Mouse (Mus musculus) erythroblast, embryonic 14.5 days (primary cell): Measurements from ENCODE around the gene Cop1. TPM values are rescaled to one million over a fixed set of nuclear protein-coding genes. Genes with fewer than 3 reads are reported as not detected.
"Not testable (repeated sequence)": the region's sequence is repeated elsewhere in the genome, so short reads cannot be mapped to it uniquely, and the experiment has no call there.

ENCODE experiments used
- H3K27me3 ChIP-seq: 2 replicates; pipeline ENCODE4 v1.6.1; 2012; ENCODE audit warnings: inconsistent platforms; ENCODE audit not compliant: control insufficient read depth
- H3K36me3 ChIP-seq: 2 replicates; pipeline ENCODE4 v1.6.1; 2012; ENCODE audit warnings: mild to moderate bottlenecking, inconsistent platforms; ENCODE audit not compliant: control insufficient read depth
- H3K4me1 ChIP-seq: 2 replicates; pipeline ENCODE4 v1.6.1; 2012; ENCODE audit warnings: inconsistent platforms; ENCODE audit not compliant: control insufficient read depth
- H3K4me3 ChIP-seq: replicated peaks from 2 replicates; pipeline ENCODE3; 2012; ENCODE audit warnings: moderate library complexity, mild to moderate bottlenecking, inconsistent platforms
- H3K9me3 ChIP-seq: 2 replicates; pipeline ENCODE4 v1.6.1; 2012; ENCODE audit warnings: low read length, inconsistent platforms, mixed read lengths; ENCODE audit not compliant: control insufficient read depth
- GATA1 ChIP-seq: IDR thresholded peaks from 2 replicates; pipeline ENCODE4 v1.6.1; 2012; ENCODE audit warnings: low read length, inconsistent platforms, mixed read lengths
- TAL1 ChIP-seq: IDR thresholded peaks from 3 replicates; pipeline ENCODE4 v1.6.1; 2012; ENCODE audit warnings: low read length, inconsistent platforms, mixed read lengths
- polyA plus RNA-seq: library from polyadenylated mRNA; stranded (reverse); fragments of >175 nt; gene quantifications from 2 replicates; pipeline ENCODE4 v1.2.3, GENCODE M21; 2012

Gene Cop1
- polyA plus RNA-seq: 6.8 and 7.4 TPM in 2 replicates

DNA sequence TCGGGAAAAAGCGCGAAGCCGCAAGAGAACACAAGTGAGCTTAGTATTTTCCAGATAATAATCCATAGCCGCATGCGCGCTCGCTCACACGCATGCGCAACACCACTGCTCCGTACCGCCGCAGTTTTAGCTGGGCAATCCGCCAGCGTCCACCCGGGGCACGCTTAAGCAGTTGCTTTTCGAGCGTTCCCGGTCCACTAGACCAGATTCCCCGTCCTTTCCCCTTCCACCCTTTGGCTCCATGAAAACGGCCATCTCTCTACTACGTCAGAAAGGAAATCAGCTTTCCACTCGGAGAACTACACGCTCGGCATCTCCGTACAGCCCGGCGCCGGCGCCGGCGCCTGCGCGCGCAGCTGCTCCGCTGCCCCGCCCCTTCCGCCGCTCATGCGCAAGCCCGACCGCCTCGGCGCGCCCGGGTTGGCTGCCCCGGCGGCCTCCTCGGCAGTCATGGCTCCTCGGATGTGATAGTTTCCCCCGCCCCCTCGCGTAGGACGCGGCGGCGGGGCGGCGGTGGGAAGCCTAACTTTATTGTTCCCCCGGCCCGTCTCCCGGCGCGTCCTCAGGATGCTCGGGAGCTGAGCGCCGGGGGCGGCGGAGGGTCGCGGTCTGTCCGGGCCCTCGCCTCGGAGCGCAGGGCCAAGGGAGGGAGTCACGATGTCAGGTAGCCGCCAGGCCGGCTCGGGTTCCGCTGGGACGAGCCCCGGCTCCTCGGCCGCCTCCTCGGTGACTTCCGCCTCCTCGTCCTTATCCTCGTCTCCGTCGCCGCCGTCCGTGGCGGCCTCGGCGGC lies at the start of gene Cop1:
Cop1 (plus strand) TSS at position 540 of the 791 bp plus-strand sequence.
- H3K27me3 ChIP-seq, H3K9me3 ChIP-seq: not testable (repeated sequence)
- peaks cover 46% of the 10 kb centered on the region for H3K4me1 ChIP-seq

GRCm38 (mm10) chr1:159186741-159187140 lies 45.4 kb upstream of the Cop1 start:
- H3K27me3 ChIP-seq: no peaks in the 10 kb centered on the region
- TF ChIP-seq TAL1 (no peak), GATA1 (no peak)
- H3K4me3 ChIP-seq: no peak overlapping the region
- no peaks in the 10 kb centered on the region for H3K4me1 ChIP-seq
- no peaks in the 10 kb centered on the region for H3K9me3 ChIP-seq
- H3K36me3 ChIP-seq: no peaks in the 10 kb centered on the region

More for the DNA sequence above, at the start of gene Cop1:
- Histone ChIP-seq H3K36me3 (peaks cover 18% of the 10 kb centered on the region), H3K4me3 (peak within 1 kb of the TSS; percentile 94)

DNA sequence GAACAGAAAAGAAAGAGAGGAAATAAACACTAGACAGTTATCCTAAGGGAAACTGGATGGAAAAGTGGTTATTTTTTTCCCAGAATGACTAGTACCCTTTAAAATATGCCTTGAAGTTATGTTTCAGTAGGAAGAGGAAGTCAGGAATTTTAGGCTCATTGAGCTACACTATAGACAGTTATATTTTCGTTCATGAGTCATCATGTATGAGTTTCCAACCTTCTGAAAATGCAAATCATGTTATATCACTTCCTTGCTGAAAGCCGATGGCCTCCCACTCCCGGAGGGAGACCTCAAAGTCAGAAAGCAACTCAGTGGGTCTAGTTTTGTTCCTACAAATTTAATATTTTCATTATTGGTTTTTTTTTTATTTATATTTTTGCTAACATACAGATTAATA lies 33.5 kb upstream of the Cop1 start:
- no peak for TF ChIP-seq TAL1
- TF ChIP-seq GATA1: no peak
- Histone ChIP-seq H3K4me1 (no peaks in the 10 kb centered on the region), H3K27me3 (no peaks in the 10 kb centered on the region), H3K9me3 (no peaks in the 10 kb centered on the region; the same call in 1 of the 2 replicates), H3K36me3 (no peaks in the 10 kb centered on the region), H3K4me3 (no peak overlapping the region)

GRCm38 (mm10) chr1:159199606-159200005 lies 32.5 kb upstream of the Cop1 start:
- H3K4me1 ChIP-seq: no peaks in the 10 kb centered on the region

GRCm38 (mm10) chr1:159201220-159201619 lies 30.9 kb upstream of the Cop1 start:
- Histone ChIP-seq H3K36me3 (no peaks in the 10 kb centered on the region), H3K4me1 (no peaks in the 10 kb centered on the region), H3K27me3 (no peaks in the 10 kb centered on the region), H3K9me3 (no peaks in the 10 kb centered on the region; the same call in 1 of the 2 replicates), H3K4me3 (no peak overlapping the region)
- TF ChIP-seq TAL1 (no peak), GATA1 (no peak)

More at GRCm38 (mm10) chr1:159199606-159200005, 32.5 kb upstream of the Cop1 start:
- no peak overlapping the region for H3K4me3 ChIP-seq
- H3K36me3 ChIP-seq: no peaks in the 10 kb centered on the region
- no peak for TF ChIP-seq GATA1
- TF ChIP-seq TAL1: no peak
- H3K9me3 ChIP-seq: no peaks in the 10 kb centered on the region; the same call in 1 of the 2 replicates
- H3K27me3 ChIP-seq: no peaks in the 10 kb centered on the region

DNA sequence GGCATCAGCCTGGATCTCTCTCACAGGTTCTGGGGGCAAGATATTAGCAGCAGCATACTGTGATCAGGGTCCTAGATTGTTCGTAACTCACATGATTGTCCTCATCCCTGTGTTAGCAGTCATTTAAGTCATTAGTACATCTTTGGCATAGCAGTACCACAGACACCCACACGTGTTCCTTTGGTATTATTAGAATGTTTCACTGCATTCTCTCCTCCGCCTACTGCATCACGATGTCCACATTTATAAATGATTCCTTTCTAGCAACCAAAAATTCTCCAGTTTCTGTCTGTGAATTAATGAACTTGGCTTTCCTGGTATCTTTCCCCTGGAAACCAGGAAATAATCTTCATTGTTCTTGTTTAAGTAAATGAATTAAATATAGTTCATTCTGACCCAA lies 20.4 kb upstream of the Cop1 start:
- Histone ChIP-seq H3K36me3 (no peaks in the 10 kb centered on the region), H3K4me3 (no peak overlapping the region), H3K4me1 (no peaks in the 10 kb centered on the region), H3K9me3 (no peaks in the 10 kb centered on the region), H3K27me3 (peaks cover 5% of the 10 kb centered on the region)
- no peak for TF ChIP-seq GATA1
- TF ChIP-seq TAL1: no peak

DNA sequence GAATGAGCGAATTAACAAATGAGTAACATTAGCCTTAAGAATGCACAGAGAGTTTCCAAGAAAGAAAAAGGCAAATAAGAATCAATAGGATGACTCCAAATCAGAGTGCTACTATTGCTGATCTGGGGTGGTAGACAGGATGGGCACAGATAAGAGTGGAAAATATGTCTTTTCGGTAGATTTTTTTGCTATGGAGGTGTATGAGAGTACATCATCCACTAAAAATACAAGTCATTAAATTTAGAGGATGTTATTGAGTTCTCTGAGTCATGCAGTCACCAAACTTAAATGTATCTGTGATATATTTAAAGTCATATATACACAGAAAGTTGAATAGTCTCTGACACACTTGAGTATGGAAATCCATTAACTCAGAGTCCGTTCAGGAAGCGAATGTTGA lies 14.7 kb upstream of the Cop1 start:
- peaks cover 2% of the 10 kb centered on the region for H3K27me3 ChIP-seq
- TF ChIP-seq TAL1 (no peak), GATA1 (no peak)

GRCm38 (mm10) chr1:159222046-159222445 lies 10.1 kb upstream of the Cop1 start:
- TF ChIP-seq GATA1 (no peak), TAL1 (no peak)

More for the DNA sequence above, 14.7 kb upstream of the Cop1 start:
- Histone ChIP-seq H3K9me3 (no peaks in the 10 kb centered on the region), H3K4me1 (no peaks in the 10 kb centered on the region), H3K4me3 (no peak overlapping the region), H3K36me3 (no peaks in the 10 kb centered on the region)

GRCm38 (mm10) chr1:159225064-159225824 lies 6.9 kb upstream of the Cop1 start:
- no peak overlapping the region for H3K4me3 ChIP-seq
- H3K4me1 ChIP-seq: peaks cover 15% of the 10 kb centered on the region
- no peaks in the 10 kb centered on the region for H3K36me3 ChIP-seq
- H3K27me3 ChIP-seq: no peaks in the 10 kb centered on the region
- TF ChIP-seq TAL1: no peak
- TF ChIP-seq GATA1: no peak
- no peaks in the 10 kb centered on the region for H3K9me3 ChIP-seq

More at GRCm38 (mm10) chr1:159222046-159222445, 10.1 kb upstream of the Cop1 start:
- no peak overlapping the region for H3K4me3 ChIP-seq
- H3K4me1 ChIP-seq: peaks cover 15% of the 10 kb centered on the region
- no peaks in the 10 kb centered on the region for H3K36me3 ChIP-seq
- no peaks in the 10 kb centered on the region for H3K27me3 ChIP-seq
- no peaks in the 10 kb centered on the region for H3K9me3 ChIP-seq

GRCm38 (mm10) chr1:159232572-159233261 lies 597 bp downstream of the Cop1 start:
- not testable (repeated sequence) for H3K27me3 ChIP-seq, H3K9me3 ChIP-seq
- Histone ChIP-seq H3K4me3 (peak overlapping the region; percentile 69), H3K36me3 (peaks cover 24% of the 10 kb centered on the region), H3K4me1 (peaks cover 53% of the 10 kb centered on the region)
